Mouse (Mus musculus) hindbrain, embryonic 15.5 days (tissue): Measurements from ENCODE around the gene Ralgps2. TPM values are rescaled to one million over a fixed set of nuclear protein-coding genes. Genes with fewer than 3 reads are reported as not detected.

Experiments
- ATAC-seq: fragments of 200-750 bp; cut with Nextera tagmentation; 2 replicates; pipeline ENCODE4 v1.8.0; 2017; ENCODE audit warnings: low read depth, moderate number of reproducible peaks, moderate TSS enrichment; ENCODE audit not compliant: low FRiP score
- H3K27ac ChIP-seq: fragments of 300-500 bp; sonication (generic); replicated peaks from 2 replicates; pipeline ENCODE4 v1.5.1; 2015; ENCODE audit warnings: mild to moderate bottlenecking, inconsistent platforms
- H3K27me3 ChIP-seq: fragments of 300-500 bp; sonication (generic); 2 replicates; pipeline ENCODE4 v1.6.1; 2015; ENCODE audit warnings: control low read depth, inconsistent platforms
- H3K36me3 ChIP-seq: fragments of 300-500 bp; sonication (generic); 2 replicates; pipeline ENCODE4 v1.6.1; 2015; ENCODE audit warnings: control low read depth, inconsistent platforms
- H3K4me1 ChIP-seq: fragments of 300-500 bp; sonication (generic); replicated peaks from 2 replicates; pipeline ENCODE4 v1.6.1; 2015; ENCODE audit warnings: control low read depth, inconsistent platforms
- H3K4me2 ChIP-seq: fragments of 300-500 bp; sonication (generic); 2 replicates; pipeline ENCODE4 v1.6.1; 2015; ENCODE audit warnings: moderate library complexity, mild to moderate bottlenecking, inconsistent platforms
- H3K4me3 ChIP-seq: fragments of 300-500 bp; sonication (generic); 2 replicates; pipeline ENCODE4 v1.5.1; 2015; ENCODE audit warnings: mild to moderate bottlenecking, inconsistent platforms
- H3K9ac ChIP-seq: fragments of 300-500 bp; sonication (generic); 2 replicates; pipeline ENCODE4 v1.6.1; 2015; ENCODE audit warnings: inconsistent platforms
- H3K9me3 ChIP-seq: fragments of 300-500 bp; sonication (generic); 2 replicates; pipeline ENCODE4 v1.6.1; 2016; ENCODE audit warnings: control low read depth, inconsistent platforms
- WGBS: fragments of 180-500 bp; shearing (Covaris S2); methylation state at CpG from one replicate; pipeline ENCODE4 v1.1.7; 2015; 5-methylcytosine and 5-hydroxymethylcytosine counted together
- polyA plus RNA-seq: library from polyadenylated mRNA; unstranded; fragments of >200 nt; fragmentation: Nextera tagmentation; extraction: Ambion mirVana; gene quantifications from 2 replicates; pipeline ENCODE4 v1.2.1, GENCODE M21; 2015

Gene Ralgps2
- polyA plus RNA-seq, 1 experiment from 2014 or later, result 78.3 TPM

- no peak overlapping the region for H3K9ac ChIP-seq
- H3K27ac ChIP-seq, result no peak overlapping the region
- H3K9me3 ChIP-seq, result no peaks in the 10 kb centered on the region
- peaks cover 27% of the 10 kb centered on the region for H3K36me3 ChIP-seq
- H3K27me3 ChIP-seq, result no peaks in the 10 kb centered on the region
- no peaks in the 10 kb centered on the region for H3K4me1 ChIP-seq
- H3K4me2 ChIP-seq, result no peak overlapping the region
- no peak for ATAC-seq
- WGBS, result 93% methylated on average over 4 of the region's 4 CpGs
- no peak overlapping the region for H3K4me3 ChIP-seq
Observed at GRCm38 (mm10) chr1:156870616-156871015, 68.8 kb downstream of the Ralgps2 start.

GRCm38 (mm10) chr1:156870028-156870427 lies 69.4 kb downstream of the Ralgps2 start:
- no peak for ATAC-seq
- no peak overlapping the region for H3K27ac ChIP-seq
- H3K4me2 ChIP-seq, result no peak overlapping the region
- no peaks in the 10 kb centered on the region for H3K4me1 ChIP-seq
- H3K27me3 ChIP-seq, result no peaks in the 10 kb centered on the region
- H3K9me3 ChIP-seq, result no peaks in the 10 kb centered on the region
- no peak overlapping the region for H3K4me3 ChIP-seq
- no peak overlapping the region for H3K9ac ChIP-seq
- WGBS, result 91% methylated on average over 5 of the region's 5 CpGs
- H3K36me3 ChIP-seq, result peaks cover 27% of the 10 kb centered on the region

DNA sequence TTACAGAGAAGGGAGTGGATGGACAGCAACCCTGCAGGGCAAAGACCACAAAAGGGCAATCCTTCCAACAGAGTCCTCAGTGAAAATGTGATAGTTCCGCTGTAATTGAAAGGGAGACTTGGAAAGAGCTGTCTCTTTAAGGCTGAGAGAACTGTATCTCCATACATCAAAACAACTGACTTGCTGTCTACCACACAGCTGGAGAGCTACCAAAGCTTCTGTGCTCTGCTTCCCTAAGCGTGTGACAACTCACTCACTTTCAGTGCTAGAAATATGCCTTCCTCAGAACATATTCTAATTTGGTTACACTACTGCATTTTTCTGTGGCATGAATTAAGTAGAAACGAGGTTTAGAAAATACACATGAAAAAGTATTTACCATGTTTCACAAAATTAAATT lies 75.2 kb downstream of the Ralgps2 start:
- WGBS, result 26% methylated on average over 3 of the region's 3 CpGs
- H3K27me3 ChIP-seq, result no peaks in the 10 kb centered on the region
- 0 out of 2 replicates have a peak, but pooled peaks cover 6% of the 10 kb centered on the region for H3K36me3 ChIP-seq
- H3K27ac ChIP-seq, result peak overlapping the region; percentile 71
- H3K9ac ChIP-seq, result no peak overlapping the region
- peak; percentile 61; the same call in 1 of the 2 replicates for ATAC-seq
- H3K9me3 ChIP-seq, result no peaks in the 10 kb centered on the region
- H3K4me1 ChIP-seq, result peaks cover 15% of the 10 kb centered on the region
- H3K4me3 ChIP-seq, result no peak overlapping the region
- H3K4me2 ChIP-seq, result no peak overlapping the region

DNA sequence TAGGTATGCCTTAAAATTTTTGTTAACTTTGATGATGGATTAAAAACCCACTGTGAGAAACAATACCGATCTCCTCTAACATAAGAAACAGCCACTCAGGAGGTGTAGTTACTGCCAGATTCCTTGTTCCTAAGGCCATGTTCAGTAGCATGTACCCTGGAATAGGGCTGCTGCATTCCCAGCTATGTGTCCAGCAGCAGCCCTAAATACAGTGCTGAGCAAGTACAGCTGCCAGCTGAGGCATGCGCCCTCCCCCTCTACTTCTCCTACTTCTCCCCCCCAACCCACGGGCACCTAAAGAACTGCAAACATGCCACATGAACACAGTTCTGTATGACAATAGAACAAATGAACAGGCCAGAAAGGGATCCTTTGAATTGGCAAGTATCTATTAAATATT lies 75.7 kb downstream of the Ralgps2 start:
- H3K4me1 ChIP-seq, result peaks cover 15% of the 10 kb centered on the region
- peak overlapping the region; percentile 71 for H3K27ac ChIP-seq
- 0 out of 2 replicates have a peak, but pooled peaks have one; percentile 23 for ATAC-seq
- no peak overlapping the region for H3K4me2 ChIP-seq
- WGBS, result 57% methylated on average over 3 of the region's 3 CpGs
- H3K9ac ChIP-seq, result no peak overlapping the region
- 0 out of 2 replicates have a peak, but pooled peaks cover 6% of the 10 kb centered on the region for H3K36me3 ChIP-seq
- H3K9me3 ChIP-seq, result no peaks in the 10 kb centered on the region
- no peak overlapping the region for H3K4me3 ChIP-seq
- no peaks in the 10 kb centered on the region for H3K27me3 ChIP-seq

DNA sequence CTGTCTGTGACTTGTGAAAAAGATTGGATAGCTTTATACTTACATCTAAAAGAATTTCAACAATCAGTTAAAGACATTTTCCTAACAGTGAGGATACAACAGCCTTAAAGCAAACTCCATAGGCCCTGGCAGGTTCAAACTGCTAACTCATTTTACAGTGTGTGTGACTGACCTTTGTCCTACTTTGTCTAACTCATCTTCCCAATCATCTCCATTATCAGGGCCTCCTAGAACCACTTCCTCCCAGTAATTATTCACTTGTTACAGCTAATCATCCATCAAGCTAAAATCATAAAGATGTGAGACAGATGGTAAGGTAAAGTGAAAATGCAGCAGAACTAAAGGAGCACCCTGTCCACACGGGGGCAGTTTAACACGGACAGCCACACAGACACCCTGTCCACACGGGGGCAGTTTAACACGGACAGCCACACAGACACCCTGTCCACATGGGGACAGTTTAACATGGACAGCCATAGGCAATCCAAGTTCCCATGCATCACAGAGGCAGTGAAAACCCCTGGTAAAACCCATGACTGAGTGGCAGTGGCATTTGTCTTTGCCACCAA lies 77.9 kb downstream of the Ralgps2 start:
- Histone ChIP-seq H3K4me2 (no peak overlapping the region), H3K9ac (no peak overlapping the region), H3K27ac (no peak overlapping the region), H3K4me3 (no peak overlapping the region), H3K9me3 (no peaks in the 10 kb centered on the region), H3K36me3 (0 out of 2 replicates have a peak, but pooled peaks cover 2% of the 10 kb centered on the region), H3K27me3 (no peaks in the 10 kb centered on the region), H3K4me1 (peaks cover 15% of the 10 kb centered on the region)
- no peak for ATAC-seq
- 43% methylated on average over 4 of the region's 4 CpGs for WGBS

GRCm38 (mm10) chr1:156860266-156860665 lies 79.2 kb downstream of the Ralgps2 start:
- Histone ChIP-seq H3K27ac (no peak overlapping the region), H3K9ac (no peak overlapping the region), H3K4me1 (peaks cover 15% of the 10 kb centered on the region), H3K4me2 (no peak overlapping the region), H3K36me3 (0 out of 2 replicates have a peak, but pooled peaks cover 2% of the 10 kb centered on the region), H3K9me3 (no peaks in the 10 kb centered on the region), H3K27me3 (no peaks in the 10 kb centered on the region), H3K4me3 (no peak overlapping the region)
- 92% methylated on average over 8 of the region's 8 CpGs for WGBS
- ATAC-seq, result no peak

- Histone ChIP-seq H3K27me3 (no peaks in the 10 kb centered on the region), H3K9me3 (no peaks in the 10 kb centered on the region), H3K36me3 (0 out of 2 replicates have a peak, but pooled peaks cover 2% of the 10 kb centered on the region), H3K4me3 (no peak overlapping the region), H3K9ac (no peak overlapping the region), H3K4me2 (no peak overlapping the region), H3K27ac (no peak overlapping the region), H3K4me1 (peaks cover 15% of the 10 kb centered on the region)
- 90% methylated on average over 2 of the region's 2 CpGs for WGBS
- ATAC-seq, result no peak
Observed at GRCm38 (mm10) chr1:156859711-156860250, 79.6 kb downstream of the Ralgps2 start.

GRCm38 (mm10) chr1:156859156-156859555 lies 80.3 kb downstream of the Ralgps2 start:
- Histone ChIP-seq H3K27me3 (no peaks in the 10 kb centered on the region), H3K27ac (no peak overlapping the region), H3K4me1 (peaks cover 9% of the 10 kb centered on the region), H3K9ac (no peak overlapping the region), H3K4me2 (no peak overlapping the region), H3K4me3 (no peak overlapping the region), H3K9me3 (no peaks in the 10 kb centered on the region), H3K36me3 (0 out of 2 replicates have a peak, but pooled peaks cover 2% of the 10 kb centered on the region)
- ATAC-seq, result no peak
- 96% methylated on average over 2 of the region's 2 CpGs for WGBS

DNA sequence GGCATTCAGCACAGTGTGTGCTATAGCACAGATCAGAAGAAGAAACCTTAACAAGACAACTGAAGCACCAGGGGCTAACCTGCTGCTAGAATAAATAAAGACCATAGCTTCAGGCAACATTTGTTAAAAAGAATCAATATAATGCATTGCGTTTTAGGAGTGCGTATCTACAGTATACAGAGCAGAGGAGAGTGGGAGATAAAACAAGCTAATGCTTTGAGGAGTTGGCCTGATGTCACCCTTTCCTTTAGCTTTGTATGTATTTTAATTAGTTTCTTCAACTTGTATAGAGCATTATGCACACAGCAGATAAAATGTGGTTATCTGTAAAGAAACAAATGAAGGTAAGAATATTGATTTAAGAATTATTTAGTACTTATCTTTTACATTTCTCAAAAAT lies 82.8 kb downstream of the Ralgps2 start:
- Histone ChIP-seq H3K4me2 (no peak overlapping the region), H3K9ac (no peak overlapping the region), H3K27me3 (no peaks in the 10 kb centered on the region), H3K4me3 (no peak overlapping the region), H3K36me3 (0 out of 2 replicates have a peak, but pooled peaks cover 2% of the 10 kb centered on the region), H3K4me1 (no peaks in the 10 kb centered on the region), H3K27ac (no peak overlapping the region), H3K9me3 (no peaks in the 10 kb centered on the region)
- WGBS, result 83% methylated on average over 2 of the region's 2 CpGs
- no peak for ATAC-seq

DNA sequence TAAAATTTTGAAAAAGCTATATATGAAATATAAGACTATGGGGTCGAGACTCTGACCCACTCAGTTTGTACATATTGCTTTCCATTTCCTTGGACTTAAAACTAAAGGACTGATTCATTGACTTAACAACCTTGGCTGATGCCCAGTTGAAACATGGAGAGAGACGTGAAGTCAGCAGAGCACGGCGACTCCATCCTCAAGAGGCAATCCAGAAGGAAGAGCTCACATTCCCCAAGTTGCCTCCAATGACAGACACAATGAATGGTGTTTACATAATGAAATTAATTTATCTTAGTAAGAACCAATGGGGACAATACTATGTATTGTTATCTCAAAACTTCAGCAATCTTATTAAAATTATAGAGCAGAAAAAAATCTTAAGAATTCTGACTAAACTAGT lies 84.9 kb downstream of the Ralgps2 start:
- Histone ChIP-seq H3K36me3 (0 out of 2 replicates have a peak, but pooled peaks cover 2% of the 10 kb centered on the region), H3K4me2 (no peak overlapping the region), H3K9me3 (no peaks in the 10 kb centered on the region), H3K9ac (no peak overlapping the region), H3K27me3 (no peaks in the 10 kb centered on the region), H3K4me1 (no peaks in the 10 kb centered on the region), H3K4me3 (no peak overlapping the region), H3K27ac (no peak overlapping the region)
- ATAC-seq, result no peak
- WGBS, result 91% methylated on average over 4 of the region's 4 CpGs

- 0 out of 2 replicates have a peak, but pooled peaks cover 2% of the 10 kb centered on the region for H3K36me3 ChIP-seq
- H3K4me3 ChIP-seq, result no peak overlapping the region
- H3K9ac ChIP-seq, result no peak overlapping the region
- H3K27me3 ChIP-seq, result no peaks in the 10 kb centered on the region
- H3K27ac ChIP-seq, result no peak overlapping the region
- no peaks in the 10 kb centered on the region for H3K4me1 ChIP-seq
- ATAC-seq, result no peak
- 62% methylated on average over 5 of the region's 5 CpGs for WGBS
- H3K9me3 ChIP-seq, result no peaks in the 10 kb centered on the region
- no peak overlapping the region for H3K4me2 ChIP-seq
Observed at GRCm38 (mm10) chr1:156852872-156853271, 86.6 kb downstream of the Ralgps2 start.

- no peak overlapping the region for H3K9ac ChIP-seq
- no peak for ATAC-seq
Observed at GRCm38 (mm10) chr1:156852409-156852808, 87.0 kb downstream of the Ralgps2 start.

More at GRCm38 (mm10) chr1:156852409-156852808, 87.0 kb downstream of the Ralgps2 start:
- no peak overlapping the region for H3K27ac ChIP-seq
- no peak overlapping the region for H3K4me3 ChIP-seq
- H3K4me2 ChIP-seq, result no peak overlapping the region
- H3K36me3 ChIP-seq, result 0 out of 2 replicates have a peak, but pooled peaks cover 2% of the 10 kb centered on the region
- no peaks in the 10 kb centered on the region for H3K4me1 ChIP-seq
- H3K27me3 ChIP-seq, result no peaks in the 10 kb centered on the region
- WGBS, result 75% methylated on average over 9 of the region's 9 CpGs
- no peaks in the 10 kb centered on the region for H3K9me3 ChIP-seq
